Mouse (Mus musculus): ENCODE measurements around the gene Bri3bp. TPM values are rescaled to one million over a fixed set of nuclear protein-coding genes. Genes with fewer than 3 reads are reported as not detected.
A peak's percentile ranks its signal among the peaks of the same experiment; 100 is the strongest.
"Not testable (repeated sequence)": the region's sequence is repeated elsewhere in the genome, so short reads cannot be mapped to it uniquely, and the experiment has no call there.

Gene Bri3bp
- 30.2 and 37.5 TPM in 2 replicates for polyA plus RNA-seq (2011; ENCODE audit: insufficient read length, low read depth, missing spikeins)

DNA sequence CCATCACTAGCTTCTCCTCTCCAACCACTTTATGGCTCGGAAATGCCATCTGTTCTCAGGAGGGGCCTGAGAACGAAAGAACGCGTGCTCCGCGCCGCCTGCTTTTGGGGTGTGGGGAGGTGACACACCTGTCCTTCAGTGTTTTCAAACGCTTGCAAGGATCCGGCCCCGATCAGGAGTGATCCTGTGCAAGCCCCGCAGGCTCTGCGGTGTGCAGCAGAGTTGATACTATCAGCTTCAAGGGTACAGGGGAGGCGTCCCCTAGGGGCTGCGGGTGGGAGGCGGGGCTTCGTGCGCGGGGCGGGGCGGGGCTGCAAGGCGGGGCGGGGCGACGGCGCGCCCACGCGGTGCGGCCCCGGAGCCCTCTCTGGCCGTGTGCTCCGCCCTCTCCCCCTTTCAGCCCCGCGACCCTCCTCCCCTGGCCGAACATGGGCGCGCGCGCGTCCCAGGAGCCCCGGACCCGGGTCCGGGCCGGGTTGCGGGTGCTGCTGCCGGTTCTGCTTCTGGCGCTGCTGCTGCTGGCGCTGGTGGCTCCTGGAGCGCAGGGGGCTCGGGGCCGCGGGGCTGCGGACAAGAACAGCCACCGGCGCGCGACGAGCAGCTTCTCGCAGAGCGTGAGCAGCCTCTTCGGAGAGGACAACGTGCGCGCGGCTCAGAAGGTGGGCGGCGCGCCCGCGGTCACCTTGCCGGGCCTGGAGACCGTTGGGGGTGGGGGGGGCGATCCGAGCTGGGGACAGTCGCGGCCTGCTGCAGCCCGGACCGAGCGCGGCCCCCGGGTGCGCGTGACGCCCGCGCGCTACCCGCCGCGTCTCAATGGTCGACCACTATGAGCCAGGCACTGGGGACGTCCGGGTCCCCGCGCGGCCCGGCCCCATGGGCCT is at the start of gene Bri3bp:
TSS of gene Bri3bp (plus strand) at position 335 of the 881 bp plus-strand sequence.
- H3K27ac ChIP-seq (ENCODE audit: insufficient read depth, low read length), result no peak within 1 kb of the TSS
- peak within 1 kb of the TSS; percentile 98 for H3K4me3 ChIP-seq (ENCODE audit: insufficient read depth, low read length)
- H3K4me1 ChIP-seq (ENCODE audit: control insufficient read depth, insufficient read depth, low read length), result no peaks in the 10 kb centered on the region; the same call in 1 of the 2 replicates
- TF ChIP-seq CTCF (IDR thresholded peaks at IDR 0.05; ENCODE audit: borderline replicate concordance, insufficient read depth, low read length) (no peak), POLR2A (IDR thresholded peaks at IDR 0.05; ENCODE audit: low read depth, low read length) (0 out of 2 replicates have a peak, but pooled peaks have one; percentile 45)

DNA sequence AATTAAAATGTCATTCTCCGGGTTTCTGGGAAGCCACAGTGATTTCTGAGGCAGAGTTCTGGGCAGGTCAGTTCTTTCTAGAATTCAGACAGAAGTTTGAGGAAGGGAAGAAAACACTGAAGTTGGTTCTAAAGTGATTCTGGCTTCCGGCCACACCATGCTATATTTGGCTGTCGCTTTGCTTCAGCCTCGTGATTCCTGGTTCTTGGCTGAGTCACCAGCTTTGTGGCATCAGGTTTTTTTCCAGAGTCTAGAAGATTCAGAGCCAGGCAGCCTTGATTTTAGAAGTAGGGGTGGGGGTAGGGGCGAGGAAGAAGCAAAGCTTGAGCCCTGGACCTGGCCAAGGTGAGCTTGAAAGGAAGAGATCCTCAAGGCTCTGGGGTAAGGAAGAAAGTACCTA is 49.8 kb upstream of the Bri3bp start:
- H3K4me1 ChIP-seq (ENCODE audit: control insufficient read depth, insufficient read depth, low read length), result peaks cover 3% of the 10 kb centered on the region; the same call in 1 of the 2 replicates
- peak overlapping the region; percentile 99 for H3K27ac ChIP-seq (ENCODE audit: insufficient read depth, low read length)
- TF ChIP-seq POLR2A (IDR thresholded peaks at IDR 0.05; ENCODE audit: low read depth, low read length), result no peak; the same call in 1 of the 2 replicates
- no peak for TF ChIP-seq CTCF (IDR thresholded peaks at IDR 0.05; ENCODE audit: borderline replicate concordance, insufficient read depth, low read length)
- no peak overlapping the region for H3K4me3 ChIP-seq (ENCODE audit: insufficient read depth, low read length)

DNA sequence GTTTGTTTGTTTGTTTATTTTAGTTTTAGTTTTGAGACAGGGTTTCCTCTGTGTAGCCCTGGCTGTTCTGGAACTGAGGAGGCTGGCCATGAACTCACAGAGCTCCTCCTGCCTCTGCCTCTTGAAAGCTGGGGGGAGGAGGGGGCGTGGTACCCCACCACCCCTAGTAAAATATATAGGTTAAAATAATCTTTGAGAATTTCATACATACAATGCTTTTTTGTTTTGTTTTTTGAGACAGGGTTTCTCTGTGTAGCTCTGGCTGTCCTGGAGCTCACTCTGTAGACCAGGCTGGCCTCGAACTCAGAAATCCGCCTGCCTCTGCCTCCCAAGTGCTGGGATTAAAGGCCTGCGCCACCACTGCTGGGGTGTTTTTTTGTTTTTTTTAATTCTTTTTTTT is 49.2 kb upstream of the Bri3bp start:
- peak overlapping the region; percentile 99 for H3K27ac ChIP-seq (ENCODE audit: insufficient read depth, low read length)
- H3K4me1 ChIP-seq (ENCODE audit: control insufficient read depth, insufficient read depth, low read length); H3K4me3 ChIP-seq (ENCODE audit: insufficient read depth, low read length): not testable (repeated sequence)

DNA sequence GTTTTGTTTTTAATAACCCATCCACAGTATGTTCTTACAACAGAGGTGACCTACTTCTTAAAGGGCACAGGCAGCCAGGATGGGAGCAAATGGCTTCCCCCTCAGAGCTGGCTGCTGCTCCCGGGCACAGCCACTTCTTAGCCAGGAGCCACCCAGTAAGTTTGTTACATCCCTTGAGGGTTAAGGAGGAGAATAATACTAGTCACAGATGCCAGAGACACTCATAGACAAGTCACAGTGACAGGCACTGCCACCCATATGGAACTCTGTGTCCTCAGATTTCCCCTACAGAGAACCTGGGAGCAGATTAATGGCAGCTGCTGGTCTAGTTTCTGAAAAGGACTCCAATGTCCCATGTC is 48.8 kb upstream of the Bri3bp start:
- Histone ChIP-seq H3K4me3 (ENCODE audit: insufficient read depth, low read length) (no peak overlapping the region), H3K4me1 (ENCODE audit: control insufficient read depth, insufficient read depth, low read length) (peaks cover 3% of the 10 kb centered on the region; the same call in 1 of the 2 replicates), H3K27ac (ENCODE audit: insufficient read depth, low read length) (peak overlapping the region; percentile 99)
- no peak; the same call in 1 of the 2 replicates for TF ChIP-seq POLR2A (IDR thresholded peaks at IDR 0.05; ENCODE audit: low read depth, low read length)
- TF ChIP-seq CTCF (IDR thresholded peaks at IDR 0.05; ENCODE audit: borderline replicate concordance, insufficient read depth, low read length), result no peak

DNA sequence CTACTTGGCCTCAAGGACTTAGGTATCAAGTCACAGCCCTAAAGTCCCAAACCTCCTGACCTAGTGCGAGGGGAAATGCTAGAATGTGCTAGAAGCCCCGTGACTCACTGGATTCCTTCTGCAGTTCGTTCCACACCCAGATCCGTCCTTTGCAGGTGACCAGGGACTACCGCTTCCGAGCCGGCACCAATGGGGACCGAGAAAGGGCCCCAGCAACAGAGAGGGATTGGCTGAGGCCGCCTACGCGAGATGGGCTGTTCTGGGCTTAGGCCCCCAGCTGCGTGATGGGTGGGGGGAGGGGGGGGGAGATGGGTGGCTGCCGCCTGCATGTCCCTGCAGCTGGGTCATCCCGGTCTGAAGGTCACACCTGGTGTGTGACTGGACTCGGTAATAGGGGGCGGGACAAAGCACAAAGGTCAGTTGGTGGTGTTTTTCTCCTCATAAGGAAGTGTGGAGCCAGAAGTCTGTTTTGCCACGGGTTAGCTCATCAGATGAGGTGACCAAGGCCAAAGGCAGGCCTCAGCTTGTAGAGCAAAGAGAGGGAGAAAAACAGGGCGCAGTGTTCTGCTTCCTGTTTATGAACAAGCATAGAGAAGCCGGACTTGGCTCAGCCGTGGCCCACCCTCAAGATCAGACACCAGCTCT is 48.3 kb upstream of the Bri3bp start:
- TF ChIP-seq CTCF (IDR thresholded peaks at IDR 0.05; ENCODE audit: borderline replicate concordance, insufficient read depth, low read length), result no peak
- TF ChIP-seq POLR2A (IDR thresholded peaks at IDR 0.05; ENCODE audit: low read depth, low read length), result peak; percentile 49; the same call in 1 of the 2 replicates
- H3K27ac ChIP-seq (ENCODE audit: insufficient read depth, low read length), result peak overlapping the region; percentile 99
- no peak overlapping the region for H3K4me3 ChIP-seq (ENCODE audit: insufficient read depth, low read length)
- peaks cover 3% of the 10 kb centered on the region; the same call in 1 of the 2 replicates for H3K4me1 ChIP-seq (ENCODE audit: control insufficient read depth, insufficient read depth, low read length)

DNA sequence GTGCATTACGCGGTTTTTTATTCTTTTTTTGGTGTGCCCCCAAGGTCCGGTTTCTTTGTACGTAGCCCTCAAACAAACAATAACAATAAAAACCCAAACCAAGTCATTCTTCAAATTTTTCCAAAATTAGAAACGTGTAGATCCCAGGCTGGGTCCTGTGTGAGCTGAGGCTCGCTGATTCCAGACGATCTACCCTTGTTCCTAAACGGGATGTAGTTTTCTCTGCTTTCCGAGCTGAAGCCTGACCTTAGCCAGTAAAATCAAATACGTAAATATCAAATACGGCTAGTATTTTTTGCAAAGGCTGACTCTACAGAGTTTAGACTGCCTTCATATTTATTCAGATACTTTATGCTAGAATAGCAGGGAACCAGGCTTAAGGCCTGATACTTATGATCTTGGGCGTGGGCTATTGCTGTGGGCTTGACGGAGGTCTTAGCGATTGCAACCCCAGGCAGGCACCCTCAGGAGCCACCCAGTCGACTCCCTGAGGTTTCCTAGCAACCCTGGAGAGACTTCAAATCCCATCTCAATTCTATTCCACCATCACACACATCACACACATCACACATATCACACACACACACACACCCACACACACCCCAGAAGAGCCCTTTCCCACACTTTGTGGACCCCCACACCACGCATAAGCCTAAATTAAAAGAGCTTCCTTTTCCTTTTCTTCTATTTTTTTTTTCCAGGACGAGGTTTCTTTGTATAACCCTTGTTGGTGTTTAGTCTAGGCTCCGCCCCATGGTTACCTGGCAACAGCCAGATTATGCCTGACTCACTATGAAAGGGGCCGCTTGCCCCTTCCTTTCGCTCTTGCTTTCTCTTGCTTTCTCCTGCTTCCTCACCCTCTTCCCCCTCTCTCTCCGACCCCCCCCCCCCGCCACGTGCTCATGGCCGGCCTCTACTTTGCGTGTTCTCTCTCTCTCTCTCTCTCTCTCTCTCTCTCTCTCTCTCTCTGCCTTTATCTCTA is 47.5 kb upstream of the Bri3bp start:
- H3K4me1 ChIP-seq (ENCODE audit: control insufficient read depth, insufficient read depth, low read length), result peaks cover 3% of the 10 kb centered on the region; the same call in 1 of the 2 replicates
- TF ChIP-seq CTCF (IDR thresholded peaks at IDR 0.05; ENCODE audit: borderline replicate concordance, insufficient read depth, low read length) (no peak), POLR2A (IDR thresholded peaks at IDR 0.05; ENCODE audit: low read depth, low read length) (no peak)
- peak overlapping the region; percentile 96 for H3K27ac ChIP-seq (ENCODE audit: insufficient read depth, low read length)
- H3K4me3 ChIP-seq (ENCODE audit: insufficient read depth, low read length), result no peak overlapping the region; the same call in 1 of the 2 replicates

DNA sequence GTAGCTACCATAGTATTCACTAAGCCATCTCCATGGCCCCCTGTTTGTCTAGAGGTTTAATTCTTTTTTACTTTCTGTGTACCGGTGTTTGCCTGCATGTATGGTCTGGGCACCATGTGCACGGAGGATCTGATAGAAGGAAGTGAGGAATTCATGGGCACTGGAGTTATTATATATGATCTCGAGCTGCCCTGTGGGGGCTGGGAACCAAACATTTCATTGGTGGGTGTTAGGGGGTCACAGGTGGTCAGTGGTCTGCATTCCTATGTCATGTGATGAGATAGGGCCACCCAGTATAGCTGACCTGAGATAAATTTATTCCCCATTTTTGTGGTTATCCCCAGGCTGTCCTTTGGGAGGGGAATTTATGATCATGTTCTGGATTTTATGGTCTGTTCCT is 46.4 kb upstream of the Bri3bp start:
- Histone ChIP-seq H3K4me3 (ENCODE audit: insufficient read depth, low read length) (no peak overlapping the region), H3K27ac (ENCODE audit: insufficient read depth, low read length) (peak overlapping the region; percentile 88), H3K4me1 (ENCODE audit: control insufficient read depth, insufficient read depth, low read length) (peaks cover 3% of the 10 kb centered on the region; the same call in 1 of the 2 replicates)
- TF ChIP-seq CTCF (IDR thresholded peaks at IDR 0.05; ENCODE audit: borderline replicate concordance, insufficient read depth, low read length) (no peak), POLR2A (IDR thresholded peaks at IDR 0.05; ENCODE audit: low read depth, low read length) (peak; percentile 22; the same call in 1 of the 2 replicates)

DNA sequence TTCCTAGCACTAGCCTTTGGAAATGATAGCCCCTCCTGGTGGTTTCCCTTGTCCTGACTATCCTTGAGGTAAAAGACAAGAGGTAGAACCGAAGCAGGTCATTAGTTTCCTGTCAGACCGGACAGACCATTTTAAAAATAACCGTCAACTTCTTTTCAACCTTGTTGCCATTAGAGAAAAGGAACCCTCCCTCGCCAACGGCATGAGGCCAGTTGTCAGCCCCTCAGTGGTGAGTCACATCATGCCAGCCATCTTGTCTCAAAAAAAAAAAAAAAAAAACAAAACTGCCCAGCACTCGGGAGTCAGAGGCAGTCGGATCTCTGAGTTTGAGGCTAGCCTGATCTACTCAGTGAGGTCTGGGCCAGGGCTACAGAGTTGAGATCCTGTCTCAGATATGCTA is 40.5 kb upstream of the Bri3bp start:
- Histone ChIP-seq H3K4me1 (ENCODE audit: control insufficient read depth, insufficient read depth, low read length) (no peaks in the 10 kb centered on the region), H3K4me3 (ENCODE audit: insufficient read depth, low read length) (no peak overlapping the region), H3K27ac (ENCODE audit: insufficient read depth, low read length) (no peak overlapping the region)
- TF ChIP-seq CTCF (IDR thresholded peaks at IDR 0.05; ENCODE audit: borderline replicate concordance, insufficient read depth, low read length), result no peak
- no peak for TF ChIP-seq POLR2A (IDR thresholded peaks at IDR 0.05; ENCODE audit: low read depth, low read length)

DNA sequence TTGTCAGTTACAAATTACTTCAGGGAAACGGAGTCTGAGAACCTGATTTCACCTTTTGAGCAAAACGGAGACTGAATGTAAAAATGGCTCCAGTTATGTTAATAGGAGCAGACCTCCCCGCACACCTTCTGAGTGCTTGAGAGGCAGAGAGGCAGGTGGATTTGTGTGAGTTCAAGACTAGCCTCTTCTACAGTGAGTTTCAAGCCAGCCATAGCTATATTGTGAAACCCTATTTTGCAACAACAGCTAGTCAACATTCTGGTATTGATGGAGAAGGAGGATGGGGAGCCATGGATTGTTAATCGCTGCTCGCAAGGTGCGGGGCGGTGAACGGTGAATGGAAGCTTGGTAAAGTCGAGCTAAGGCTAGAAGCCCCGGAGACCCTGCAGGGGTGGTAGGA is 38.9 kb upstream of the Bri3bp start:
- Histone ChIP-seq H3K27ac (ENCODE audit: insufficient read depth, low read length) (no peak overlapping the region), H3K4me1 (ENCODE audit: control insufficient read depth, insufficient read depth, low read length) (0 out of 2 replicates have a peak, but pooled peaks cover 2% of the 10 kb centered on the region), H3K4me3 (ENCODE audit: insufficient read depth, low read length) (no peak overlapping the region)
- TF ChIP-seq CTCF (IDR thresholded peaks at IDR 0.05; ENCODE audit: borderline replicate concordance, insufficient read depth, low read length) (no peak), POLR2A (IDR thresholded peaks at IDR 0.05; ENCODE audit: low read depth, low read length) (no peak)
